Mouse (Mus musculus): ENCODE data around the gene Hspa8. TPM values are rescaled to one million over a fixed set of nuclear protein-coding genes. Genes with fewer than 3 reads are reported as not detected.
"Not testable (repeated sequence)": the region's sequence is repeated elsewhere in the genome, so short reads cannot be mapped to it uniquely, and the experiment has no call there.

Gene Hspa8
- polyA plus RNA-seq, 1 experiment from 2014 or later, result 2,997 TPM

DNA sequence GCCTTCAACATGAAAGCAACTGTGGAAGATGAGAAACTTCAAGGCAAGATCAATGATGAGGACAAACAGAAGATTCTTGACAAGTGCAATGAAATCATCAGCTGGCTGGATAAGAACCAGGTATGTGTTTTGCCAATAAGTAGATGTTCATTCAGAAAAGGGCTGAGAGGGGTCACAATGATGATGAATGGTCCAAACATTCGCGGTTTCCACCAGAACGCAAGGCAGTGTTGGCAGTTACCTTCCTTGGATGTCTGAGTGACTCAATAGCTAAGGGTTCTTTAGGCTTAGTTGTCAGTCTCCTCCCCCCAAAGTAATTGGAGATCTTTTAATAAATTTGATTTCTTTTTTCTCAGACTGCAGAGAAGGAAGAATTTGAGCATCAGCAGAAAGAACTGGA is 3.8 kb downstream of the Hspa8 start:
- WGBS, result 58% methylated on average over 3 of the region's 3 CpGs
- peak overlapping the region; percentile 52 for H3K4me2 ChIP-seq
- H3K4me3 ChIP-seq; H3K27me3 ChIP-seq; H3K9me3 ChIP-seq; H3K27ac ChIP-seq (replicated peaks); ATAC-seq (ENCODE audit: low read depth); H3K9ac ChIP-seq: not testable (repeated sequence)
- H3K36me3 ChIP-seq, result peaks cover 48% of the 10 kb centered on the region
- peaks cover 65% of the 10 kb centered on the region for H3K4me1 ChIP-seq (replicated peaks)

DNA sequence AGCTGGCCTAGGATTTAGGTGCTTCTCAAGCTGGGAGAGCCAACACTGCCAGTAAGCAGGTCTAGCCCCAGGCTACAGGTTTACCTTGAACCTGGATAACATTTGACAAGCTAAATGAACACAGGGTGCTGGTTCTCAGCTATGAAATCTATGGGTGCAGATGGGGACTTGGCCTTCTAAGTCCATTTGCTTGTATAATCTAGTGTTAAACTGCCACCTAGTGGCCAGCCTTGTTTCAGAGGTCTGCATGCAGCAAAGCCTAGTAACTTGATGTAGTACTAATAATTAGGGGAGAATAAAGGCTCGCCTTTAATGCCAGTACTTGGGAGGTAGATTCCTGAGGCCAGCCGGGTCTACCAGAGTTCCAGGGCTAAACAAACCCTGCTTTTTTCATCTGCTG is 4.5 kb downstream of the Hspa8 start:
- H3K9me3 ChIP-seq, result no peaks in the 10 kb centered on the region
- peak overlapping the region; percentile 52 for H3K9ac ChIP-seq
- peaks cover 51% of the 10 kb centered on the region for H3K36me3 ChIP-seq
- ATAC-seq (ENCODE audit: low read depth), result no peak
- 12% methylated on average over 2 of the region's 2 CpGs for WGBS
- peaks cover 63% of the 10 kb centered on the region for H3K4me1 ChIP-seq (replicated peaks)
- no peaks in the 10 kb centered on the region for H3K27me3 ChIP-seq
- H3K27ac ChIP-seq (replicated peaks), result no peak overlapping the region
- no peak overlapping the region for H3K4me3 ChIP-seq
- peak overlapping the region; percentile 52 for H3K4me2 ChIP-seq

DNA sequence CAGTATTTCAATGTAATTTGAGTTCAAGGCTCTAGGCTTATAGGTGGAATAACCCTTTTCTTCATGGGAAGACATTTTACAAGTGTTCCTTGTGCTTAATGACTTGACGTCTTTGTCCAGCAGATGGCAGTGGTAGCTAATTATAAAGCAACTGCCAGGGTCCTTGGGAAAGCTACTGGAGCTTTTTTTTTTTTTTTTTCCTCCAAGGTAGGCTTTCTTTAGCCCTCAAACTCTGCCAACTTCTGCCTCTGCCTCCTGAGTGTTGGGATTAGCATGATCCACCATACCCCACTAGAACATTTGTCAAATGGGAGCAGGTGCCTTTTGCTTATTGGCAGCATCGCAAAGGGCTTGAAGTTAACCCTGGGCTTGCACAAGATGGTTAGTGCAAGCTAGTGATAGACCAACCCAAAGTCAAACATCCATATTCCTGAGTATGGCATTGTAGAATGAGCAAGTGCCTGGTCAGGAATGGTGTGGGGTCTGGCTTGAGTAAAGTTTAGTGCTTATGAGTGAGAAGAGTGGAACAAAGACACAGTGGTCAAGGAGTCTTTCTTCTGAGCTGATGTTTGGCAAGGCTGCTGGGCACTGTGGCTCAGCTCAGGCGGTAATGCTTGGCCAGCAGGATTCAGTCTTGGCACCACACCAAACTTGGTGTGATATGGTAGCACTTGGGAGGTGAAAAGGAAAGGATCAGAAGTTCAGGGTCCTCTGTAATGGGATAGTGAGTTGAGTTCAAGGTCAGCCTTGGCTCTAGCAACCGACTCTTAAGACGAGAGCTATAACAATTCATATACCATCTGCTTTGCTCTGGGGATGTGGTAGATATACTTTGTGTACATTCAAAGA is 5.9 kb downstream of the Hspa8 start:
- H3K4me1 ChIP-seq (replicated peaks), result peaks cover 63% of the 10 kb centered on the region
- H3K4me2 ChIP-seq, result no peak overlapping the region
- 25% methylated on average over 5 of the region's 5 CpGs for WGBS
- peaks cover 51% of the 10 kb centered on the region for H3K36me3 ChIP-seq
- no peaks in the 10 kb centered on the region for H3K27me3 ChIP-seq
- H3K27ac ChIP-seq (replicated peaks), result peak overlapping the region; percentile 69
- H3K4me3 ChIP-seq, result no peak overlapping the region
- H3K9ac ChIP-seq, result 0 out of 2 replicates have a peak overlapping the region, but pooled peaks have one; percentile 38
- no peaks in the 10 kb centered on the region for H3K9me3 ChIP-seq
- peak; percentile 25 for ATAC-seq (ENCODE audit: low read depth)

DNA sequence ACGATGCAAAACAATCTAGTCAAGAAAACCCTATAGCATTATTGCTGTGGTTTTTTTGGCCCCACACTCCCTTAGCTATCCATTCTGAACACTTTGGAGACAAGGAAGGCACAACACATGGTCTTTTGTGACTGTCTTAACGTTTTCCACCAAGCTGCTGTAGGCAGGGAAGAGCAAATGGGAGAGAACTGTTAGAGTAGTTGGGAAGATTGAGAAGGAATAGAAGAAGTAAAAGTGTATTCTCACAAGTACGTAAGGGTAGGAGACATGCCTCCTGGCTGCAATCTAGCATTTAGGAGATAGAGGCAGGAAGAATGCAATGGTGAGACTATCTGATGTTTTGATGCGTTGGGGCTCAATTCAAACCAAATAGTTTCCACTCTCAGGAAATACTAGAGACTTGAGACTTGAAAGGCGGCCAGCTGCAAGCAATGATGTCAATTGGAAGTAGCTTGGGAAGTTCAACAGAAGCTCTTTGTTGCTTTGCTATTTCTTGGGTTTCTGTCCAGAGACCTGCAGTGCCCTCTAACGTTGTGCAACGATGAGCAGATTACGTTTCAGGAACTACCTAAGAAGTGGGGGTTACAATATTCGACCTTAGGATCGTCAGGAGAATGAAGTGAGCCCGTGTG is 6.6 kb downstream of the Hspa8 start:
- H3K4me1 ChIP-seq (replicated peaks), result peaks cover 62% of the 10 kb centered on the region
- H3K4me2 ChIP-seq, result no peak overlapping the region
- no peak for ATAC-seq (ENCODE audit: low read depth)
- no peak overlapping the region for H3K4me3 ChIP-seq
- WGBS, result 27% methylated on average over 11 of the region's 11 CpGs
- H3K27me3 ChIP-seq, result no peaks in the 10 kb centered on the region
- H3K9me3 ChIP-seq, result no peaks in the 10 kb centered on the region
- H3K36me3 ChIP-seq, result peaks cover 51% of the 10 kb centered on the region
- H3K9ac ChIP-seq, result 0 out of 2 replicates have a peak overlapping the region, but pooled peaks have one; percentile 38
- peak overlapping the region; percentile 69 for H3K27ac ChIP-seq (replicated peaks)

DNA sequence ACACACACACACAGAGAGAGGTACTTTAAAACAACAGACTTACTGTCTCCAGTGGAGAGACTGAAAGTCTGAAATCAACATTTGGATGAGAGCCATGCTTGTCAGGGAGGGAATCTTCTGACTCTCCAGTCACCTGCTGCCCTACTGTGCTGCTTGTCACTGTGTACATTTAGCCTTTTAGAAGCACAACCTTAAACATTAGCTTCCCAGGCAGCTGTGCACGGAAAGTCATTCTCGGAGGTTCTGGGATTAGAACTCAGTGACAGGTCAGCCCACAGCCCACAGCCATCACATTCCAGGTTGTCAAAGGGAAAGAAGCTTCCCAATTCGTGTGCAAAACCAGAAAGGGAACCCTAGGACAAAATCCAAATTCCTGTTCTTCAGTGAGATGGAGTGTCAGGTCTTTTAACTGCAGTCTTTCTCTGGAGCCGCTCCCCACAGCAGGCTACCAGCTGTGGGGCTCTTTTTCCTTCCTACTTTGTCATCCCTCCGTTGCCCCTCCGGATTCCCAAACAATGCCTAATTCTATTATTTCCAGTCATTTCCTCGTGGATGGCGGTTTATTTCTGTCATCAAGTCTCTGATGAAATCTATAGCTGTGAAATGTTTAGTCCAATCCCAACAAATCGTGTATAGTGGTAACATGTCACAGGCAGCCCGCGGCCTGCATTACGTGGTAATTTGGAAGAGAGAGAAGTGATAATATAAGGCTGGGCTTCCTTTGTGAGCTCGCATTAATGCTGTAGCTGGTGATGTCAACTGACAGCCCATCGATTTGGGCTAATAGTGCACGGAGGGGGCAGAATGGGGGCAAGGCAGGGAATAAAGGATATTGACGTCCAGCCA is 7.5 kb downstream of the Hspa8 start:
- ATAC-seq (ENCODE audit: low read depth), result 0 out of 2 replicates have a peak, but pooled peaks have one; percentile 5
- no peak overlapping the region for H3K4me3 ChIP-seq
- H3K9me3 ChIP-seq, result no peaks in the 10 kb centered on the region
- H3K4me1 ChIP-seq (replicated peaks), result peaks cover 57% of the 10 kb centered on the region
- peak overlapping the region; percentile 69 for H3K27ac ChIP-seq (replicated peaks)
- no peak overlapping the region for H3K4me2 ChIP-seq
- H3K36me3 ChIP-seq, result peaks cover 48% of the 10 kb centered on the region
- peak overlapping the region; percentile 43; the same call in 1 of the 2 replicates for H3K9ac ChIP-seq
- H3K27me3 ChIP-seq, result no peaks in the 10 kb centered on the region
- 21% methylated on average over 16 of the region's 16 CpGs for WGBS

DNA sequence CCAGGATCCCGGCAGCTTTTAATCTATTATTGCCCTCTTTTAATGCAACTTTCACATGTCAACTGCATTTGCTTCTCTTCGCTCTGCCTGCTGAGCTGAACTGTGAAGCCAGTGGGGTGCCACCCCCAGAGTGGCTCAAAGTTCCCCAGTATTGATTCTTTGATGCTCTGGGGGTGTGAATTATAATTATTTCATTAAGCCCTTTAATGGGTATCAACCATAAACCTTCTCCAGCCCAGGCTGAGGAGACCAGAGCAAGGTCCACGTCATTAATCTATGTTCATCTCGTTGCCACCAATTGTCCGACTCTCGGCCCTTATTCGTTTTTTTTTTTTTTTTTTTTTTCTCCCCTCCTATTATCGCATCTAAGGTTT is 8.1 kb downstream of the Hspa8 start:
- WGBS, result 38% methylated on average over 8 of the region's 8 CpGs
- Histone ChIP-seq H3K9ac (no peak overlapping the region), H3K4me3 (no peak overlapping the region), H3K4me2 (no peak overlapping the region), H3K36me3 (peaks cover 48% of the 10 kb centered on the region), H3K4me1 (replicated peaks) (peaks cover 51% of the 10 kb centered on the region), H3K9me3 (no peaks in the 10 kb centered on the region), H3K27me3 (no peaks in the 10 kb centered on the region), H3K27ac (replicated peaks) (peak overlapping the region; percentile 69)
- no peak for ATAC-seq (ENCODE audit: low read depth)

DNA sequence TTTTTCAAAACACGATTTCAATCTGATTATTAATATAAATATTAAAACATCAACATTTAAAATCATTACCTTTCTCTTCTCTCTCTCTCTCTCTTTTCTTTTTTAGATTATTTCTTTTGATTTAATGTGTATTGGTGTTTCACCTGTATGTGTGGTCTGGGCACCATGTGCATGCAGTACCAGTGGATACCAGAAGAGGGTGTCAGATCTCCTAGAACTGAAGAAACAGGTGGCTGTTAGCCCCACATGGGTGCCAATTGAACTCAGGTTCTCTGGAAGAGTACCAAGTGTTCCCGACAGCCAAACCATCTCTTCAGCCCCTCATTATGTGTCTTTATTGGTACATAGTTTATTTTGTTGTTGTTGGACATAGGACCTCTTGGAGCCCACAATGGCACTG is 11.1 kb downstream of the Hspa8 start:
- WGBS, result 53% methylated on average over 2 of the region's 2 CpGs

DNA sequence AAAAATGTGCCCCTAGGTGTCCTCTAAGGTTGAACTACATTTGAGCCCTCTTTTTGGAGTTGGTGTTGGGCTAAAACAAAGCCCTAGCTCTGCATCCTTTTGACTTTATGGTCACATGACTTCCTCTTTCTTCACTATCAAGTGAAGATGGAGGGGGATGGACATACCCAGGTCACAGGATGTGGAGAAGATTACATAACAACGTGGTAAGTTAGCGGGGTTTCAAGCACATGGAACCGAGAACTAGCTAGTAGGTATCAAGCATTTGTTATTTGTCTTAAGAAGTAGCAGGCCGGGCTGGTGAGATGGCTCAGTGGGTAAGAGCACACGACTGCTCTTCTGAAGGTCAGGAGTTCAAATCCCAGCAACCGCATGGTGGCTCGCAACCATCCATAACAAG is 13.3 kb downstream of the Hspa8 start:
- no peaks in the 10 kb centered on the region for H3K9me3 ChIP-seq
- 83% methylated on average over 7 of the region's 7 CpGs for WGBS
- no peak overlapping the region for H3K27ac ChIP-seq (replicated peaks)
- ATAC-seq (ENCODE audit: low read depth), result no peak
- no peak overlapping the region for H3K4me2 ChIP-seq
- H3K9ac ChIP-seq, result no peak overlapping the region
- no peaks in the 10 kb centered on the region for H3K4me1 ChIP-seq (replicated peaks)
- H3K4me3 ChIP-seq, result no peak overlapping the region
- no peaks in the 10 kb centered on the region for H3K27me3 ChIP-seq
- peaks cover 12% of the 10 kb centered on the region; the same call in 1 of the 2 replicates for H3K36me3 ChIP-seq

More for the DNA sequence above, 11.1 kb downstream of the Hspa8 start:
- no peaks in the 10 kb centered on the region for H3K27me3 ChIP-seq
- H3K27ac ChIP-seq (replicated peaks), result no peak overlapping the region
- no peaks in the 10 kb centered on the region for H3K9me3 ChIP-seq
- peaks cover 22% of the 10 kb centered on the region for H3K4me1 ChIP-seq (replicated peaks)
- no peak overlapping the region for H3K4me3 ChIP-seq
- peaks cover 20% of the 10 kb centered on the region for H3K36me3 ChIP-seq
- H3K4me2 ChIP-seq, result no peak overlapping the region
- H3K9ac ChIP-seq, result no peak overlapping the region
- ATAC-seq (ENCODE audit: low read depth), result no peak

DNA sequence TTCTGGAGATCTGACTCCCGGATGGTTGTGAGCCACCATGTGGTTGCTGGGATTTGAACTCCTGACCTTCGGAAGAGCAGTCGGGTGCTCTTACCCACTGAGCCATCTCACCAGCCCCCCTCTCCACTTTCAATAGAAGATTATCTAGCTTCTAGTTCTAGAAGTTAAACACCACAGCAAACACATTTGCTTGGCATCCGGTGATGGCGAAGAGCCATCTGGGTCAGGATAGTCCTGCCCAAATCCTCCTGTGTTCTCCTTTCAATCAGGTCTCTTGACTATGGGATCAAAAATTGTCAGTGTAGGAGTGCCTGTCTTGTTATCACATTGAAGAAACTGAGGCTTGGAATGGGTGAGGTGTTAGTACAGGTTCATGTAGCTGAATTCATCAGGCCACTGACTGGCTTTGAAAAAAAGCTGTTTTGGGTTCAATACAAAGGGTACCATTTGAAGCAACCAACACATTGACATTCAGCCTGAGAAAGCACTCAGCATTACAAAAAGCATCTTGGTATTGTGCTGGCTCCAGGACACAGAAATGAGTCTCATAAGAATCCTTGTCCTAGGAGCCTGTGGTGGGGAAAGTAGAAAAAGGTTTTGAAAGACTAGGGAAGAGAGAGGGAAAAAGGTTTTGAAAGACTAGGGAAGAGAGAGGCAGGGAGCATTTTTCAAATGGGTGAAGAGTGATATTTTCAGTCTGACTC is 16.7 kb downstream of the Hspa8 start:
- no peak for ATAC-seq (ENCODE audit: low read depth)
- H3K4me3 ChIP-seq, result no peak overlapping the region
- peaks cover 14% of the 10 kb centered on the region for H3K4me1 ChIP-seq (replicated peaks)
- peaks cover 10% of the 10 kb centered on the region; the same call in 1 of the 2 replicates for H3K36me3 ChIP-seq
- no peaks in the 10 kb centered on the region for H3K9me3 ChIP-seq
- no peaks in the 10 kb centered on the region for H3K27me3 ChIP-seq
- no peak overlapping the region for H3K9ac ChIP-seq
- WGBS, result 80% methylated on average over 5 of the region's 5 CpGs
- H3K27ac ChIP-seq (replicated peaks), result 0 out of 2 replicates have a peak overlapping the region, but pooled peaks have one; percentile 46
- no peak overlapping the region for H3K4me2 ChIP-seq

DNA sequence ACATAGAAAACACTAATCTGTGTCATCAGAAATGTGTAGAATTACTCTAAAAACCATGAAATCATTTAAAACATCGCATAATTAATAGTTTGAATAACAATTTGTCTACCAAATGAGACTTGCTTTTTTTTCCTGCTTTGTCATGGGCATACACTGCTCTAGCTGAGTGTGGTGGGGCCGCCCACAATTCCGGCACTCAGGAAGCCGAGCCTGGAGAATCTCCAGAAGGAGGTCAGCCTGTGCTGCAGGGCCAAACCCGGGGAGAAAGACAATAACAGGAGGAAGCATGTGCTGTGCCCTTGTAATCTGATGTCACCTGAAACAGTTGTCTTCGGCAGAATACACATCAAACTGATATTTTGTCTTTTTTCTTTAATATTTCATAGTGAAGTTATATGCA is 24.8 kb downstream of the Hspa8 start:
- no peak for ATAC-seq (ENCODE audit: low read depth)
- 55% methylated on average over 6 of the region's 6 CpGs for WGBS
- Histone ChIP-seq H3K36me3 (no peaks in the 10 kb centered on the region), H3K27me3 (no peaks in the 10 kb centered on the region), H3K4me3 (no peak overlapping the region), H3K9ac (no peak overlapping the region), H3K4me2 (no peak overlapping the region), H3K9me3 (no peaks in the 10 kb centered on the region), H3K27ac (replicated peaks) (no peak overlapping the region), H3K4me1 (replicated peaks) (peaks cover 14% of the 10 kb centered on the region)

DNA sequence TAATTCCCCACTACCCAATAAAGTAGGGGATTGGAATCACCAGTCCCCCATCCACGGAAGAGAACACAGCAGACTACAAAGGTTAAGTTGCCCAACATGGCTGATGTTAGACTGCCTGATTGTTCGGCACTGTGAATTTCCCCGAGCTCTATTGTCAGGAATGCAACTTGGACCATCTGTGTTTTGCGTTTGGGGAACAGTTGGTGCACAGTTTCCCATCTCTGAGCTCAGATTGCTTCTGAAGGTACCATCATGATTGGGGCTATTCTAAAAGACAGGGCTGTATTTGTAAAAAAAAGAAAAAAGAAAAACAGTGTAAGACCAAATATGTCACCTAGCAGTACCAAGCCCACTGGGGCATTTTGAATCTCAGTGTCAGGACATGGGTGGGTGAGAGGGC is 26.6 kb downstream of the Hspa8 start:
- H3K4me3 ChIP-seq, result no peak overlapping the region
- H3K36me3 ChIP-seq, result no peaks in the 10 kb centered on the region
- no peaks in the 10 kb centered on the region for H3K27me3 ChIP-seq
- H3K9ac ChIP-seq, result no peak overlapping the region
- H3K4me2 ChIP-seq, result no peak overlapping the region
- H3K9me3 ChIP-seq, result no peaks in the 10 kb centered on the region
- 85% methylated on average over 4 of the region's 4 CpGs for WGBS
- no peak overlapping the region for H3K27ac ChIP-seq (replicated peaks)
- ATAC-seq (ENCODE audit: low read depth), result no peak
- peaks cover under 1% of the 10 kb centered on the region for H3K4me1 ChIP-seq (replicated peaks)

Data from neural tube, embryonic 13.5 days (tissue).